Mouse (Mus musculus): Measurements from ENCODE around the gene Slc25a34.
A peak's percentile ranks its signal among the peaks of the same experiment; 100 is the strongest.

Slc25a34 gene

DNA sequence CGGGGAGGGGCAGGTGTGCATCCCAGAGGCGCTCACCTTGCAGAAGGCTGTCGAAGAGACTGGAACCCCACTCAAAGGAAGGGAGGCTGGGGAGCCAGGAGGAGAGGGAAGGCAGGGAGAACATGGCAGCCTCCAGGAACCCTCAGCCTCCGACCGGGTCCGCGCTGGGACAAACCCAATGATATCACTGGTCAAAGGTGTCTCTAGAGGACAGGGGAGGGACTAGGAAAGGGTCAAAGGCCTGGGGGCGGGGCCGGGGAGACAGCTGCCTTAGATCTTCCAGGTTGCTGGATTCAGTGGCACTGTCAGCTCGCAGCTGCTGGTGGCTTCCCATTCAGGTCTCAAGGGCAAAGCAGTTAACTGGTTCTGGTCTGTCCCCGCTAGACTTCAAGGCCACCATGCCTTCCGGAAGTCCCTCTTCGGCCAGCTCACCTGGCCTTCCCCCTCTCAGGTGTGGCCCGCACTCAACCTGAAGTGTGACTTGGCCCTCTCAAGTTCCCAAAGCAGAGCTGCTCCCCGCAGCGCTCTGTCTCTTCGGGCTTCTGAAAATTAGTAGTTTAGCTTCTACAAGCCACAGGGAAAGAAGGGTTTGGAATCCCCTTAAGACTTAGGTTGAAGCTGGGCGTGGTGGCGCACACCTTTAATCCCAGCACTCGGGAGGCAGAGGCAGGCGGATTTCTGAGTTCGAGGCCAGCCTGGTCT is 5.6 kb downstream of the Slc25a34 start:
- no peak for DNase-seq (ENCODE audit: low spot score in 2 of 2)

GRCm38 (mm10) chr4:141617299-141617698 is 6.3 kb downstream of the Slc25a34 start:
- DNase-seq (ENCODE audit: low spot score in 2 of 2) = peak in 1 of 2 experiments; percentile 54

DNA sequence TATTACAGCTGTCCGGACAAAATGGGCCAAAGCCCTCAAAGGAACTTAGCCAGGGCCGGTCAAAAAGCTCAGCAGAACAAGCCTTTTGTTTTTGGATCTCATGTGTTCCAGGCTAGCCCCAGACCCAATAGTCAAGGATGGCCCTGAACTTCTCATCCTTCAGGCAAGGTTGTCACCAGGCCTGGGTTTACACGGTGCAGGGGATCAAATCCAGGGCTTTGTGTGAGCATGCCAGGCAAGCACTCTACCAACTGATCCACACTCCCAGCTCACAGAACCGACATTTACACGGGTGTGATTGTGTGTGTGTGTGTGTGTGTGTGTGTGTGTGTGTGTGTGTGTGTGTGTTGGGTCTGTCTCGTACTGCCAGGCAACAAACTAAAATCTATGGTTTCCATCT is 6.8 kb downstream of the Slc25a34 start:
- DNase-seq (ENCODE audit: low spot score in 2 of 2) = no peak

- DNase-seq (ENCODE audit: low spot score in 2 of 2) = no peak
These were observed 8.7 kb downstream of the Slc25a34 start for GRCm38 (mm10) chr4:141614946-141615345.

DNA sequence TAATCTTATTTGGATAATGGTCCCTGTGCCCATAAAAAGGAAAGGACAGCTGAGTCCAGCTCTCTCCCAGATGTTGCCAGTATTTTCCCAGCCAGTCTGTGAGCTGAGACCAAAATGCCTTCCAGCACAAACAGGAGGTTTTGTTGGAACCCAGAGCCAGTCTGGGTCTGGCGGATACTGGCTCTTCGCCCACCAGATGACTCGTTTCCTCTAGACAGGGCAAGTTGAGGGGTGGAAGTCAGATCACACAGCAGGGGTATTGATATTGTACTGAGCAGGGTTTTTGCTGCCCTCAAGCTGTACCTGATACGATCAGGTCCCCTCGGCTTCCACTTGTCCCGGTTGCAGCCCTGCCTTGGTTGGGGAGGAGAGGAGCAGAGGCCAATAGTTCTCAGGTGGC is 14.1 kb downstream of the Slc25a34 start:
- DNase-seq (ENCODE audit: low spot score in 2 of 2) = no peak

DNA sequence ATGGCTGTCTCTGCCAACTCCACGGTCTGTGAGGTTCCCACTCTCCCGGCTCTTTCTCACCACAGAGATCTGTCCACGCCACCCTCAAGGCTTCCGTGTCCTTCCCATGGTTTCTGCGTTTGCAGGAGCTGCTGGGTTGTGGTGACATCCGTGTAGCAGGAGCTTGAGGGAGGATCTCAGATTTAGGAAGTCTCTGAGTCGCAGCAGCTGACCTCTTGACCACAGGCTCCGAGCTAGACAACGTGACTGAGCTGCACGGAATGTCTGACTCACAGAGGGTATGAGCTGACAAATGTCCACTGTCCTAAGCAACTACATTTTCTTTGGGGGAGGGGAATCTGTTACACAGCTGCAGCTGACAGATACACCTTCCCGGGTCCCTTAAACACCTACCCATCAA is 17.8 kb downstream of the Slc25a34 start, which contains the start of gene Fblim1:
TSS of gene Fblim1 (minus strand) at position 236 of the 400 bp plus-strand sequence.
- no peak for DNase-seq (ENCODE audit: low spot score in 2 of 2)

DNA sequence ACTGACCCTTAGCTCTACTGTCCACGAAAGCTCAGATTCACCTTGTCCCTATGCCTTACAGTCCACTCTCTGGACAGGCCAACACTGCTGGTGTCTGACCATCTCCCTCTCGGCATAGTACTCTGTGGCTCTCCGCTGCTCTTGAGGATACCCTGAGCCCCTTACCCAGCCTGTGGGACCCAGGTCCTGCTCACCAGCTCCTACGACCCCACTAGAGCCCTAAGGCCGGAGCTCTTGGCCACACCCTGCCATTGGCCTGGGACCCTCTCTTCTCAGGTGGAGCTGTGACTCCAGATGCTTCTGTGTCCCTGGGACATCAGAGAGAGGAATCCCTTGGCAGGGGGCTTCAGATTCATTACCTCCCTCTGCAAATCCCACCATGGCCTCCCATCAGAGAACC is 18.2 kb downstream of the Slc25a34 start:
- DNase-seq (ENCODE audit: low spot score in 2 of 2) = no peak

DNA sequence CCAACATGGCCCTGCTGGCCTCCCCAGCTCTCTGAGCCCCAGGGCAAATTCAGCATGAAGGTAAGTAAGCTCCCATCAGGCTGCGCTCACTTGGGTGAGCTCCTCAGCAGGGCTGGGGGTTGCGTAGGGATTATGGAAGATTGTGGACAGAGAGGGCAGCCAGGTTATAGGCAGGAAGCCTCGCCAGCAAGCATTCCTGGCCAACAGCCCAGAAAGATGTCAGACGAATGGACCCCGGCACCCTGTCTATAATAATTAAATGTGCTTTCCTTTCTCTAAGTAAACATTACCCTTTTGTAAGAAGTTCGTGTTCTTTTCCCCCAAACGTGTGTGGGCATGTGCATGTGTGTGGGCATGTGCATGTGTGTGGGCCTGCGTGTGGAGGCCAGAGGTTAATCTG is 19.1 kb downstream of the Slc25a34 start:
- DNase-seq (ENCODE audit: low spot score in 2 of 2) = no peak

- no peak for DNase-seq (ENCODE audit: low spot score in 2 of 2)
These were observed 19.7 kb downstream of the Slc25a34 start for GRCm38 (mm10) chr4:141603921-141604320.

- no peak for DNase-seq (ENCODE audit: low spot score in 2 of 2)
These were observed 20.9 kb downstream of the Slc25a34 start for GRCm38 (mm10) chr4:141602523-141603223.

GRCm38 (mm10) chr4:141601148-141601862 is 22.3 kb downstream of the Slc25a34 start:
- DNase-seq (ENCODE audit: low spot score in 2 of 2) = no peak

DNA sequence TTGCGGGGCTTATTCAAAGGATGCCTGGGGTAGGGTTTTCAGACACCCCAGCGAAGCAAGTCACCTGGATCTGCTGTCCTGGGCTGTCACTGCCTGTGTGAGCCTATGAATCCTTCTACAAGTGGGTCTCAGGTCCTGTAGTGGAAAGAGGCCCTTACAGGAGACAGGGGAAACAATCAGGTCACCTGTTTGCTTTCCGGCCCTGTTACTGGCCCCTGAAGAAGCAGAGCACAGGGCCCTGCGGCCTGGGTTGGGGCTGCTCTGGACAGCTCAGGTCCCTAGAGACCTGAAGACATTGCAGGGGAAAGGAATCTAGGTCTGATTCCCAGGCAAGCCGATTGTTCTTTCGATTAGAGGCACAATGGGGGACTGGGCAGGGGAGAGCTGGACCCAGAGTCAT is 23.3 kb downstream of the Slc25a34 start:
- DNase-seq (ENCODE audit: low spot score in 2 of 2) = no peak

GRCm38 (mm10) chr4:141599251-141600141 is 24.1 kb downstream of the Slc25a34 start:
- no peak for DNase-seq (ENCODE audit: low spot score in 2 of 2)

DNA sequence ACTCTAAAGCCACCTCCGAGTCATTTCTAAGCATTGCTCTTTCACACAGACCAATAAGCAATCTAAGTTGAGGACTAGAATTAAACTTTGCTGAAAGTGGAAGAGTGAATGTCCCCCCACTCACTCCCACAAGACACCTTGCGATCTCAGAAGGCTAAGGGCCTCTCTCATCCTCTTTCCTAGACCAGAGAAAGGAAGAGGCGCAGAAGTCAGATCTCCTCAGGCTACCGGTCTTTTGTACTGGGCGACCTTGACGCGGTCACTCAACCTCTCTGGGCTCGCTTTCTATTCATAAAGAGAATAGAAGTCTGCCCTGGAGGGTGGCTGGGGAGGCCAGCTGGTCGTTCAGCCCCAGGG is 24.7 kb downstream of the Slc25a34 start:
- DNase-seq (ENCODE audit: low spot score in 2 of 2) = no peak

DNA sequence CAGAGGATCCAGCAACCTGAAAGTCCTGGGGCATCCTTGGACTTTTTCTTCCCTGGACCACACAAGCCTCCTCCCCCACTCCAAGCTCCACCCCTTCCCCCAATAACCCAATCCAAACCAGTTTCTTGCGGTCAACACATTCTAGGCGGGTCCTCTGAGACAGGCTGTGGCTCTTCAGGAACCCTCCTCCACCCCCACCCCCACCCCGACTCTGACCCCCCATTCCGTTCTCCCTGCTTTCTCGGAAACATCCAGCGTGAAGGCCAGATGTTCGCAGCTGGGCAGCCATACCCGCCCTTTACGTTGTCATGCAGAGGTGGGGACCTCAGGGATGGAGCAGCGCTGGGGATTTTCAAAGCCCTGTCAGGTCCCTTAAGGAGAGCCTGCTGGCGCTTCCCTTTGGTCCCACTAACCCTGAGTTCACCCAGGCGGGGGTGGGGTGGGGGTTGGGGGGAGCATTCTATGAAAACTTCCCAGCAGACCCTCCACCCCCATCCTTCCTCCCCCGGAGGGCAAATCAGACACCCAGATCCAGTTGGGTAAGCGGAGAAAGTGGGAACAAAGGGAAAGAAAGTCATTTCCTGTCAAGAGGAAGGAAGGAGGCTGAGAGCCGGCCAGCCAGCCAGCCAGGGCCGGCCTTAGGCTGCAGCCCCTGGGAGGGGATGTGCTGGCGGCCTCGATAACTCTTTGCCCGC is 25.3 kb downstream of the Slc25a34 start:
- DNase-seq (ENCODE audit: low spot score in 2 of 2) = no peak

DNA sequence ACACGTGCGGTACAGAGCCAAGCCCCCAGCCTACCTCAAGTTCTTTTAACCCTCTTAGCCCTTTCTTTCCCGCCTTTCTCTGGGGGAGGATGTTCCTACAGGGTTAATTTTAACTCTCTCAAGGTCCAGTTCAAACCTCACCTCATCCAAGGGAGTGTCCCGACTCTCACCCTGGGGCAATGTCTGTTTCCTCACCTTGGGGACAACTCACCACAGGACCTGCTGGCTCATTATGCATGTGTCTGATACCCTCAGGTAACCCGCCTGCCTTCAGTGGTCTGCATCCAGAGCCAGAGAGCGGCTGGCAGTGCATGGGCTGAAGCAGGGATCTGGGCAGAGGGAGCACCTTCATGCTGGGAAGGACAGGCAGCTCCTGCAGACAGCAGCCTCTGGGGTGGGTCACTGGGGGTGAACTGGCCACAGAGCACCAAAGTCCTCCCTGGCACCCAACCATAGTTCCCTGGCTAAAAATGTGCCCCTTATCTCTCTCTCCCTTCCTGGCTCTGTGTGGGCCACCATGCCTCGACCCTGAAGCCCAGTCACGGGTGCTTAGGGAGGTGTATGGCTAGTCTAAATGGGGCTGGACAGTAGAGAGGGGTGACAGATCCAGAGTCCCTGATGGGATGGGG is 26.8 kb downstream of the Slc25a34 start:
- no peak for DNase-seq (ENCODE audit: low spot score in 2 of 2)

DNA sequence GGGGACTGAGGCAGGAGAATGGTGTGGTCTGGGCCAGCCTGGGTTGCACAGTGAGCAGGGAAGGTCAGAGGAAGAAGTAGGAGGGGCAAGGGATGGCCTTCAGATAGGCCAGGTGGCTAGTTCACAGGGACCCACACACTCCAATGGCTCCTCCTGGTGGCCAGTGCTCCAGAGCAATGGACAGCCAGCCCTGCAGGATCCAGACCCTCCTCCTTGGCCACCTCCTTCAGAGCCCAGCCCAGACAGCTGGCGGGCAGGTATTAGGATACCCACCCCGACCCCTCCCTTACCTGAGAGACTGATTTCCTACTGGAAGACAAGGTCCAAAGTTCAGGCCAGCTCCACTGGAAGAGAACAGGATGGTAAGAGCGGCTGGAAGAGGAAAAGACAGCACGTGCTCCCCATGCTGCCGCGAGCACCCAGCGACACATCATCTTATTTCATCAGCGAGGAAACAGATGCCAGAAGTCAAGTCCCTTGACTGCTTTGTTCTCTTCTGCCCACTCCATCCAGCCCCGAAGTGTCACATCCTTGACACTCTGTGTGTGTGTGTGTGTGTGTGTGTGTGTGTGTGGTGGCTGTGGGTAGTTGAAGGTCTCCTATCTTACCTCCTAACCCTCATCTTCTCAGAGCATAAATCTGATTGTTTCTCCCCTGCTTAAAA is 27.9 kb downstream of the Slc25a34 start:
- DNase-seq (ENCODE audit: low spot score in 2 of 2) = no peak

DNA sequence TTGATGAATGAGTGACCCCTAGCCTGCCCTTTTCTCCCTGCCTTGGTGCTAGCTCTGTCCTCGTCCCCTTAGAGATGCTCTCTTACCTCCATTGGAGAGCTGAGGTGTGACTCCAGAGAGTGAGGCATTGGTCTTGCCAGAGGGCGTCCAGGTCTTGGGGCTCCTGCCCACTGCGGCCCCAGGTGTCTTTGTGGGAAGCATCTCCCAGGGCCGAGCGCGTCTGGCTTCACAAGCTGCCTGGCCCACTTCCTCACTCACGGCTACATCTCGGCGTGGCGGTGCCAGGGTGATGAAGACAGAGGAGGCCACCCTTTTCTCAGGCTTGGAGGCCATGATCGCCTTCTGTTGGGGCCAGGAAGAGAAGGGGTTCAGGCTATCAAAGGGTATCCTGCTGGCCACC is 28.5 kb downstream of the Slc25a34 start:
- DNase-seq (ENCODE audit: low spot score in 2 of 2) = no peak

GRCm38 (mm10) chr4:141591547-141591946 is 32.1 kb downstream of the Slc25a34 start:
- DNase-seq (ENCODE audit: low spot score in 2 of 2) = no peak

GRCm38 (mm10) chr4:141583919-141584318 is 39.7 kb downstream of the Slc25a34 start:
- no peak for DNase-seq (ENCODE audit: low spot score in 2 of 2)

All from urinary bladder, adult 18-20 months (tissue).